Mouse (Mus musculus) E14TG2a.4 (cell line): Measurements from ENCODE around the gene Slc4a4.

Experiments
- CTCF ChIP-seq: conservative IDR thresholded peaks from 2 replicates; pipeline ENCODE4 v1.5.1; 2014; ENCODE audit warnings: low read length
- NANOG ChIP-seq: IDR thresholded peaks from 2 replicates; pipeline ENCODE4 v1.6.1; 2014; ENCODE audit warnings: borderline replicate concordance, low read length, mixed read lengths

- TF ChIP-seq CTCF (no peak), NANOG (no peak)
Measured at GRCm38 (mm10) chr5:88983170-88983569, 96.6 kb downstream of the Slc4a4 start.
